Mouse (Mus musculus) liver, embryonic 14.5 days (tissue): ENCODE results near the gene Cfap97.

ENCODE experiments used
- CTCF ChIP-seq: IDR thresholded peaks from 2 replicates; pipeline ENCODE4 v1.5.1; 2016; ENCODE audit warnings: antibody characterized with exemption, low read depth, control low read depth
- EP300 ChIP-seq: IDR thresholded peaks from 2 replicates; pipeline ENCODE4 v1.6.1; 2016; ENCODE audit warnings: antibody characterized with exemption, low read depth

DNA sequence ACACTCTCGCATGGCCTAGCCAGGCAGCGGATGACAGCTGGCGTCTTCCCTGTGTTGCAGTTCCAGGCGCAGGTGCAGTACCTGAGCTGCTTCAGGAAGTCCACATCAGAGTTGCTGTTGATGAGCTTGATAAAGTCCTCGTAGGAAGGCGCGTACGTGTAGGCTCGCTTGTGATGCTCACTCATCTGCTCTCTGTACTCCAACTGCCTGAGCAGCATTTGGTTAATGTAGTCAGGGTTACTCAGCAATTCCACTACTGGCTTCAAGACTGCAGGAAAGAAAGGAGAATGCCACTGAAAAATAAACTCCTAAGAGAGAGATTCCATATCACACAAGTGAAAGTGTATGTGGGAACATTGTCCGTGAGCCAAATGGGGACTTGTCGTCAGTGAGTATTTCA lies 48.1 kb upstream of the Cfap97 start:
- TF ChIP-seq CTCF (no peak), EP300 (no peak)
